Mouse (Mus musculus): Measurements from ENCODE around the gene Xpc. TPM values are rescaled to one million over a fixed set of nuclear protein-coding genes. Genes with fewer than 3 reads are reported as not detected.
A peak's percentile ranks its signal among the peaks of the same experiment; 100 is the strongest.

The Xpc gene
- polyA plus RNA-seq, 1 experiment from 2014 or later = 29.2 TPM

DNA sequence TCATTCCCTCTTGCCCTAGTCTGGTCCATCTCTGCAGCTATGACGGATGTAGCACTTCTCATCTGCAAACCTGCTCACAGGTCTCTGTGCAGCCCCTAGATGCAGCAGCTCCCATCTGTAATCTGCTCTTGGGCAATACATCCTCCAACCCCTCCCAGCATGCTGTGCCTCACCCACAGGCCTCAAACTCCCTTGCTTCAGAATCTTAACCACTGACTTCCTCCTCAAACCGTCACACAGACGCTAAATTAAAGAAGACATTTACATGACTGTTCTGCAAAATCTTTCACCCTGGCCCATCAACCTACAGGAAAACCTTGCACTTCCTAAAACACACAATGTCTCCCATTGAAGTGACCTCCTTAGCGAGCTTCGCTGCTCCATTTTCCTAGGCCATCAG is 9.7 kb downstream of the Xpc start:
- H3K27me3 ChIP-seq (ENCODE audit: insufficient read depth, low read length) = no peaks in the 10 kb centered on the region
- no peak for ATAC-seq (replicated peaks; ENCODE audit: low FRiP score, low read depth)
- H3K36me3 ChIP-seq (ENCODE audit: insufficient read depth, low read length) = peaks cover 61% of the 10 kb centered on the region
- no peak overlapping the region for H3K4me3 ChIP-seq (replicated peaks; ENCODE audit: low read depth, low read length)
- H3K9ac ChIP-seq (ENCODE audit: low read depth, low read length) = no peak overlapping the region
- 91% methylated on average over 5 of the region's 5 CpGs for WGBS
- no peak overlapping the region for H3K4me2 ChIP-seq (ENCODE audit: low read length)
- H3K9me3 ChIP-seq (replicated peaks; ENCODE audit: low read length) = no peaks in the 10 kb centered on the region
- H3K4me1 ChIP-seq (replicated peaks; ENCODE audit: insufficient read depth, low read length) = no peaks in the 10 kb centered on the region
- DNase-seq (ENCODE audit: low spot score) = no peak
- H3K27ac ChIP-seq = no peak overlapping the region
- TF ChIP-seq CTCF (IDR thresholded peaks at IDR 0.05; ENCODE audit: low read depth) = no peak

DNA sequence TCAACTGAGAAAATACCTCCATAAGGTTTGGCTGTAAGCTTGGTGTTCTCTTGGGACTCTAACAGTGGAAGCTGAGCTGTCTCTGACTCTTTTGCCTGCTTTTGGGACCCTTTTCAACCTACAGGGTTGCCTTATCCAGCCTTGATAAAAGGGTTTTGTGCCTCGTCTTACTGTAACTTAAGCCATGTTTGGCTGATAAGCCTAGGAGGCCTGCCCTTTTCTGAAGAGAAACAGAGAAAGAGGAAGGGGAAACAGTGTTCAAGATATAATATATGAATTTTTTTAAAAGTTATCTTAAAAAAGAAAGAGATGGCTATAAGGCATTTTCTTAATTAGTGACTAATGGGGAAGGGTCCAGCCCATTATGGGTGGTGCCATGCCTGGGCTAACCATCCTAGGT is 12.4 kb downstream of the Xpc start:
- H3K4me2 ChIP-seq (ENCODE audit: low read length) = no peak overlapping the region
- no peaks in the 10 kb centered on the region for H3K4me1 ChIP-seq (replicated peaks; ENCODE audit: insufficient read depth, low read length)
- 95% methylated on average over 1 of the region's 1 CpGs for WGBS
- no peak for DNase-seq (ENCODE audit: low spot score)
- no peak overlapping the region for H3K9ac ChIP-seq (ENCODE audit: low read depth, low read length)
- ATAC-seq (replicated peaks; ENCODE audit: low FRiP score, low read depth) = no peak
- peaks cover 87% of the 10 kb centered on the region for H3K36me3 ChIP-seq (ENCODE audit: insufficient read depth, low read length)
- no peaks in the 10 kb centered on the region for H3K9me3 ChIP-seq (replicated peaks; ENCODE audit: low read length)
- no peaks in the 10 kb centered on the region for H3K27me3 ChIP-seq (ENCODE audit: insufficient read depth, low read length)
- no peak overlapping the region for H3K4me3 ChIP-seq (replicated peaks; ENCODE audit: low read depth, low read length)
- no peak for TF ChIP-seq CTCF (IDR thresholded peaks at IDR 0.05; ENCODE audit: low read depth)
- H3K27ac ChIP-seq = no peak overlapping the region

- WGBS = 84% methylated on average over 8 of the region's 8 CpGs
- ATAC-seq (replicated peaks; ENCODE audit: low FRiP score, low read depth) = 0 out of 2 replicates have a peak, but pooled peaks have one; percentile 45
- Histone ChIP-seq H3K4me2 (ENCODE audit: low read length) (no peak overlapping the region), H3K27me3 (ENCODE audit: insufficient read depth, low read length) (no peaks in the 10 kb centered on the region), H3K9me3 (replicated peaks; ENCODE audit: low read length) (no peaks in the 10 kb centered on the region), H3K9ac (ENCODE audit: low read depth, low read length) (no peak overlapping the region), H3K27ac (no peak overlapping the region), H3K4me3 (replicated peaks; ENCODE audit: low read depth, low read length) (no peak overlapping the region), H3K4me1 (replicated peaks; ENCODE audit: insufficient read depth, low read length) (no peaks in the 10 kb centered on the region), H3K36me3 (ENCODE audit: insufficient read depth, low read length) (peaks cover 61% of the 10 kb centered on the region)
- no peak for TF ChIP-seq CTCF (IDR thresholded peaks at IDR 0.05; ENCODE audit: low read depth)
- DNase-seq (ENCODE audit: low spot score) = no peak
Measured at GRCm38 (mm10) chr6:91494526-91494925, 21.2 kb downstream of the Xpc start.

DNA sequence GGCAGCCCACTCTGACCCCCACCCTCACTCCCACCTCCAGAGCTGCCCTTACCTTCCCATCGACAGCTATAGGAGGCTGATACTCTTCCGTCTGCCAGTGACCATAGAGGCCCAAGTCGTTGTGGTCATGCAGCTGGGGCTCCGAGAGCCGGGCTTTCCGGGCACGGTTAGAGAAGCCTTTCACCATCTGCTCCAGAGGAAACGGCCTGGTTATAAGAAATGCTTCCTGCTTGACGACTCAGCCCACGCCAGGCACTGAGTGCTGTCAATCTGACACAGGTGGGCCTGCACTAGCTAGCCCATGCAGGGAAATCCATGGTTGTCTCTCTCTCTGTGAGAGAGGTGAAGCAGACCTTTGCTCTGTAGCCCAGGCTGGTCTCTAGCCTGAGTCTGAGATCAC is 22.6 kb downstream of the Xpc start:
- WGBS = 84% methylated on average over 10 of the region's 10 CpGs
- peaks cover 51% of the 10 kb centered on the region for H3K36me3 ChIP-seq (ENCODE audit: insufficient read depth, low read length)
- no peak for DNase-seq (ENCODE audit: low spot score)
- H3K9ac ChIP-seq (ENCODE audit: low read depth, low read length) = no peak overlapping the region
- no peak overlapping the region for H3K4me3 ChIP-seq (replicated peaks; ENCODE audit: low read depth, low read length)
- no peak for ATAC-seq (replicated peaks; ENCODE audit: low FRiP score, low read depth)
- H3K27ac ChIP-seq = no peak overlapping the region
- H3K27me3 ChIP-seq (ENCODE audit: insufficient read depth, low read length) = no peaks in the 10 kb centered on the region
- TF ChIP-seq CTCF (IDR thresholded peaks at IDR 0.05; ENCODE audit: low read depth) = no peak
- H3K9me3 ChIP-seq (replicated peaks; ENCODE audit: low read length) = no peaks in the 10 kb centered on the region
- H3K4me1 ChIP-seq (replicated peaks; ENCODE audit: insufficient read depth, low read length) = no peaks in the 10 kb centered on the region
- no peak overlapping the region for H3K4me2 ChIP-seq (ENCODE audit: low read length)

DNA sequence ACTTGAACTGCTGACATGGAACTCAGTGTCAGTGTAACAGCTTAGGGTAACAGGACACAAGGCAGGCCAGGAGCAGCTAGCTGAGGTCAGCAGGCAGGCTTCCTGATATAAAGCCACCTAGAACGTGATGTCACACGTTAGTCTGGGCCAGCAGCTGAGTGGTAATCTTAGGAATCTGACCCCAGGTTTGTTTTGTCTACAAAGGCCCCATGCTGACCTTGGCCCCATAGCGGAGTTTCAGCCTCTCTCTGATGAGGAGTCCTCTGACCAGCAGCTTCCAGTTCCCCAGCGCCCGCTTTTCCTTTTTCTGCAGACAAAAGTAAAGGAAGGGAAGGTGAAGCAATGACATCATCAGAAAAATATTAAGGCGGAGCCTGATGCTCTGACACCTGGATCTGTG is 24.7 kb downstream of the Xpc start:
- H3K36me3 ChIP-seq (ENCODE audit: insufficient read depth, low read length) = peaks cover 43% of the 10 kb centered on the region
- H3K9me3 ChIP-seq (replicated peaks; ENCODE audit: low read length) = no peaks in the 10 kb centered on the region
- no peak overlapping the region for H3K4me3 ChIP-seq (replicated peaks; ENCODE audit: low read depth, low read length)
- WGBS = 72% methylated on average over 6 of the region's 6 CpGs
- no peaks in the 10 kb centered on the region for H3K4me1 ChIP-seq (replicated peaks; ENCODE audit: insufficient read depth, low read length)
- no peak overlapping the region for H3K27ac ChIP-seq
- no peaks in the 10 kb centered on the region for H3K27me3 ChIP-seq (ENCODE audit: insufficient read depth, low read length)
- no peak overlapping the region for H3K9ac ChIP-seq (ENCODE audit: low read depth, low read length)
- TF ChIP-seq CTCF (IDR thresholded peaks at IDR 0.05; ENCODE audit: low read depth) = no peak
- DNase-seq (ENCODE audit: low spot score) = no peak
- no peak overlapping the region for H3K4me2 ChIP-seq (ENCODE audit: low read length)
- ATAC-seq (replicated peaks; ENCODE audit: low FRiP score, low read depth) = no peak; the same call in 1 of the 2 replicates

- Histone ChIP-seq H3K27ac (no peak overlapping the region), H3K36me3 (ENCODE audit: insufficient read depth, low read length) (peaks cover 45% of the 10 kb centered on the region), H3K4me2 (ENCODE audit: low read length) (no peak overlapping the region), H3K9ac (ENCODE audit: low read depth, low read length) (no peak overlapping the region), H3K27me3 (ENCODE audit: insufficient read depth, low read length) (no peaks in the 10 kb centered on the region), H3K4me3 (replicated peaks; ENCODE audit: low read depth, low read length) (no peak overlapping the region), H3K9me3 (replicated peaks; ENCODE audit: low read length) (no peaks in the 10 kb centered on the region), H3K4me1 (replicated peaks; ENCODE audit: insufficient read depth, low read length) (no peaks in the 10 kb centered on the region)
- no peak for ATAC-seq (replicated peaks; ENCODE audit: low FRiP score, low read depth)
- WGBS = 82% methylated on average over 10 of the region's 10 CpGs
- TF ChIP-seq CTCF (IDR thresholded peaks at IDR 0.05; ENCODE audit: low read depth) = no peak
- DNase-seq (ENCODE audit: low spot score) = no peak
Measured at GRCm38 (mm10) chr6:91489872-91490271, 25.8 kb downstream of the Xpc start.

Measured in kidney, postnatal 0 days (tissue).